Mouse (Mus musculus) urinary bladder, postnatal 14 days (tissue): ENCODE results near the gene Ccdc113.
"Not testable (repeated sequence)": the region's sequence is repeated elsewhere in the genome, so short reads cannot be mapped to it uniquely, and the experiment has no call there.

Source experiments
- DNase-seq: peaks from one replicate; pipeline ENCODE4 v3.0.0; 2021; ENCODE audit warnings: low spot score

Gene Ccdc113

GRCm38 (mm10) chr8:95602168-95602567 lies 68.3 kb downstream of the Ccdc113 start:
- DNase-seq = no peak

GRCm38 (mm10) chr8:95606509-95606908 lies 72.6 kb downstream of the Ccdc113 start:
- not testable (repeated sequence) for DNase-seq

- no peak for DNase-seq
These were observed 73.3 kb downstream of the Ccdc113 start for GRCm38 (mm10) chr8:95607210-95607609.
